Mouse (Mus musculus) G1E (cell line): ENCODE data around the gene Borcs6. TPM values are rescaled to one million over a fixed set of nuclear protein-coding genes. Genes with fewer than 3 reads are reported as not detected.

Experiments
- ATAC-seq: 2 replicates; pipeline ENCODE4 v1.8.0; 2016; ENCODE audit warnings: mild to moderate bottlenecking; ENCODE audit not compliant: insufficient number of reproducible peaks, poor library complexity, low FRiP score, severe bottlenecking; ENCODE audit errors: extremely low read depth
- DNase-seq: peaks from one replicate; pipeline ENCODE4 v3.0.0; 2012; ENCODE audit warnings: low spot score
- H3K27me3 ChIP-seq: 2 replicates; pipeline ENCODE4 v1.6.1; 2012; ENCODE audit warnings: mild to moderate bottlenecking, low read length, inconsistent platforms; ENCODE audit not compliant: insufficient read depth
- H3K36me3 ChIP-seq: replicated peaks from 2 replicates; pipeline ENCODE3; 2012; ENCODE audit warnings: mild to moderate bottlenecking, inconsistent platforms
- H3K4me1 ChIP-seq: 2 replicates; pipeline ENCODE4 v1.6.1; 2012; ENCODE audit warnings: low read depth, low read length, inconsistent platforms, mixed read lengths; ENCODE audit not compliant: insufficient read depth
- H3K4me3 ChIP-seq: 2 replicates; pipeline ENCODE4 v1.5.1; 2012; ENCODE audit warnings: low read depth, mild to moderate bottlenecking, inconsistent platforms, low read length, moderate library complexity, mixed read lengths
- H3K9me3 ChIP-seq: replicated peaks from 2 replicates; pipeline ENCODE4 v1.6.1; 2012; ENCODE audit warnings: inconsistent platforms
- CTCF ChIP-seq: IDR thresholded peaks from 2 replicates; pipeline ENCODE4 v1.5.1; 2012; ENCODE audit warnings: low read depth, low read length, inconsistent platforms, mixed read lengths
- GATA1 ChIP-seq: IDR thresholded peaks from 2 replicates; pipeline ENCODE4 v1.6.1; 2012; ENCODE audit warnings: borderline replicate concordance, low read length, inconsistent platforms, mixed read lengths
- GATA2 ChIP-seq: IDR thresholded peaks from 2 replicates; pipeline ENCODE4 v1.6.1; 2012; ENCODE audit warnings: low read depth, low read length, inconsistent platforms, borderline replicate concordance
- POLR2AphosphoS5 ChIP-seq: IDR thresholded peaks from 2 replicates; pipeline ENCODE4 v1.6.1; 2012; ENCODE audit warnings: low read depth, low read length, inconsistent platforms; ENCODE audit not compliant: insufficient replicate concordance
- TAL1 ChIP-seq: conservative IDR thresholded peaks from 2 replicates; pipeline ENCODE4 v1.6.1; 2012; ENCODE audit warnings: low read depth, low read length, inconsistent platforms, mixed read lengths
- polyA plus RNA-seq: library from polyadenylated mRNA; stranded (reverse); fragments of >175 nt; gene quantifications from 2 replicates; pipeline ENCODE4 v1.2.3, GENCODE M21; 2012
- total RNA-seq, 2 experiments: library from RNA; stranded (forward) in 1 of 2; stranded (reverse) in 1 of 2; fragments of 200-1000 nt in 1 of 2; fragments of >200 nt in 1 of 2; fragmentation: Nextera tagmentation in 1 of 2; gene quantifications; 2 replicates each; pipeline ENCODE4 v1.2.3; 2014 to 2017

Borcs6 gene
- total and polyA plus RNA-seq, 3 experiments: 6.1 to 25.9 (median 6.4) TPM

DNA sequence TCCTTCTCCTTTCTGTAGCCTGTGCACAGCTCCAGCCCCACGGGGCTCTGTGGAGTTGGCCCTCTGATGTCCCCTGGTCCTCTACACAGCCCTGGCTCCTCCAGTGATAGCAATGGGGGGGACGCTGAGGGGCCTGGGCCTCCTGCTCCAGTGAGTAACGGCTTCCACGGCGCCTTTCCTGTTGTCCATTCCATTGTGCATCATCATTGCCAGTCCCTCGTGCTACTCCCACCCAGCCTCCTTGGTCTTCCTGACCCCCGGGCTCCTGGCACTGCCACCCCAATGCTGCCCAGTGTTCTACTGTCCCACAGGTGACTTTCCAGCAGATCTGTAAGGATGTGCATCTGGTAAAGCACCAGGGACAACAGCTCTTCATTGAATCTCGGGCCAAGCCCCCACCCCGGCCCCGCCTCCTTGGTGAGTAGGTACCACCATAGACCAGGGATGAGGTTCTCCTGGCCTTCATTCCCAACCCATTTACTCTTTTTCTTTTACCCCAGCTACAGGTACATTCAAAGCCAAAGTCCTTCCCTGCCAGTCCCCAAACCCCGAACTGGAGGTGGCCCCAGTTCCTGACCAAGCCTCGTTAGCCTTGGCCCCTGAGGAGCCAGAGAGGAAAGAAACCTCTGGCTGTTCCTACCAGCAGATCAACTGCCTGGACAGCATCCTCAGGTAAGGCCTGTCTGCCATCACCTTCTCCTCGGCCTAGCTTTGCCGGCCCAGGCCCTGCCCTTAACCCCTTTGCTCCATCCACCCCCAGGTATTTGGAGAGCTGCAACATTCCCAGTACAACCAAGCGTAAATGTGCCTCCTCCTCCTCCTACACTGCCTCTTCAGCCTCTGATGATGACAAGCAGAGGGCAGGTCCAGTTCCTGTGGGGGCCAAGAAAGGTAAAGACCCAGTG lies 44.3 kb downstream of the Borcs6 start:
- Histone ChIP-seq H3K4me1 (peaks cover 32% of the 10 kb centered on the region), H3K27me3 (no peaks in the 10 kb centered on the region), H3K36me3 (peaks cover 88% of the 10 kb centered on the region), H3K4me3 (no peak overlapping the region), H3K9me3 (no peaks in the 10 kb centered on the region)
- DNase-seq (no peak), ATAC-seq (no peak)
- TF ChIP-seq GATA1 (no peak), POLR2AphosphoS5 (no peak), TAL1 (no peak), CTCF (no peak), GATA2 (no peak)

DNA sequence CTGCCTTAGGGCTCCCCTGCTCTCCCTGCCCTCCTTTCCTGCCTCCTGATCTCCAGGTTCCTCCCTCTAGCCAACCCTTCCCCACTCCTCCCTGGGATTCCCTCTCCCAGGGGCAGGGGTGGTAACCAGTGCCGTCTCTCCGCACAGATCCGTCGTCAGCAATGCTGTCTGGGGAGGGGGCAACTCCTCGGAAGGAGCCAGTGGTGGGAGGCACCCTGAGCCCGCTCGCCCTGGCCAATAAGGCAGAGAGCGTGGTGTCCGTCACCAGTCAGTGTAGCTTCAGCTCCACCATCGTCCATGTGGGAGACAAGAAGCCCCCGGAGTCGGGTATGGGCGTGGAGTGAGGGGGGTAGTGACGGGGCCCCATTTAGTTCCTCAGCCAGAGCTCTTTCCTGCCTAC lies 45.0 kb downstream of the Borcs6 start:
- DNase-seq (no peak), ATAC-seq (no peak)
- H3K4me3 ChIP-seq: no peak overlapping the region
- no peak for TF ChIP-seq GATA1
- no peak for TF ChIP-seq CTCF
- no peak for TF ChIP-seq POLR2AphosphoS5
- TF ChIP-seq GATA2: no peak
- no peak for TF ChIP-seq TAL1
- H3K36me3 ChIP-seq: peaks cover 95% of the 10 kb centered on the region
- no peaks in the 10 kb centered on the region for H3K9me3 ChIP-seq
- no peaks in the 10 kb centered on the region for H3K27me3 ChIP-seq
- H3K4me1 ChIP-seq: peaks cover 32% of the 10 kb centered on the region

- H3K9me3 ChIP-seq: no peaks in the 10 kb centered on the region
- peaks cover 33% of the 10 kb centered on the region for H3K4me1 ChIP-seq
- DNase-seq (no peak), ATAC-seq (no peak)
- peaks cover 98% of the 10 kb centered on the region for H3K36me3 ChIP-seq
- TF ChIP-seq CTCF (no peak), GATA2 (no peak), TAL1 (no peak), GATA1 (no peak), POLR2AphosphoS5 (no peak)
- H3K27me3 ChIP-seq: no peaks in the 10 kb centered on the region
- H3K4me3 ChIP-seq: no peak overlapping the region
Measured at GRCm38 (mm10) chr11:69105227-69105626, 45.7 kb downstream of the Borcs6 start.

DNA sequence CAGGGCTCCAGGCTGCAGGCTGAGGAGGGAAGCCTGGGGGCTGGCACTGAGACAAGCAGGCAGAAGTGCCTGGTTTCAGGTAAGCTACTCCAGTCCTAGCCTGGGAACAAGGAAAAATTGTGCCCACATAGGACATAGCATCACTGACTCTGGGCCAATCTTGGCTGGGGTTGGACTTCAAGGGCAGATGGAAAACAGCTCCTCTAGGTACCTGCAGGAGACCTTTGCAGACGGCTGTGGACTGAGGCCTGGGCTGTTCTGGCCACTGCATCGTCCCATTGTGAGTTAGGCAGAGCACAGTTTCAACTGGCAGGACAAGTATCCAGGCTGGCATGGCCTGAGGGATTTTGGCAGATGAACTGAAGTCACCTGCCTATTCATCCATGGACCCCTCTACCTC lies 46.3 kb downstream of the Borcs6 start:
- DNase-seq (no peak), ATAC-seq (no peak)
- Histone ChIP-seq H3K27me3 (no peaks in the 10 kb centered on the region), H3K9me3 (no peaks in the 10 kb centered on the region), H3K4me3 (no peak overlapping the region), H3K36me3 (peaks cover 93% of the 10 kb centered on the region), H3K4me1 (peaks cover 28% of the 10 kb centered on the region)
- TF ChIP-seq GATA2 (no peak), TAL1 (no peak), CTCF (no peak), GATA1 (no peak), POLR2AphosphoS5 (no peak)

DNA sequence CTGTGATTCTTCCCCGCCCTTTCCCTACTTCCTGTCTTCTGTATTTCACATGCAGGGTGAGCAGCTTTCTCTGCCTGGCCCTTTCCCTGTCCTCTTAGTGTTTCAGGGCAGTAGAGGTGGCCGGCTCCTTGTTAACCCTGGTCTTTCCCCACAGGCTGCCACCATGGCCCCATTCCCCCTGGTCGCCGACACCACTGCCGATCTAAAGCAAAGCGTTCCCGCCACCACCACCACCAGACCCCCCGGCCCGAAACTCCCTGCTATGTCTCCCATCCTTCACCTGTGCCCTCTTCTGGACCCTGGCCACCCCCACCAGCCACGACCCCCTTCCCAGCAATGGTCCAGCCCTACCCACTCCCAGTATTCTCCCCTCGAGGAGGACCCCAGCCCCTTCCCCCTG lies 46.8 kb downstream of the Borcs6 start:
- H3K36me3 ChIP-seq: peaks cover 88% of the 10 kb centered on the region
- no peak overlapping the region for H3K4me3 ChIP-seq
- no peaks in the 10 kb centered on the region for H3K9me3 ChIP-seq
- DNase-seq (no peak), ATAC-seq (no peak)
- peaks cover 27% of the 10 kb centered on the region for H3K4me1 ChIP-seq
- no peak for TF ChIP-seq GATA2
- no peak for TF ChIP-seq TAL1
- TF ChIP-seq POLR2AphosphoS5: no peak
- TF ChIP-seq CTCF: no peak
- no peak for TF ChIP-seq GATA1
- no peaks in the 10 kb centered on the region for H3K27me3 ChIP-seq

DNA sequence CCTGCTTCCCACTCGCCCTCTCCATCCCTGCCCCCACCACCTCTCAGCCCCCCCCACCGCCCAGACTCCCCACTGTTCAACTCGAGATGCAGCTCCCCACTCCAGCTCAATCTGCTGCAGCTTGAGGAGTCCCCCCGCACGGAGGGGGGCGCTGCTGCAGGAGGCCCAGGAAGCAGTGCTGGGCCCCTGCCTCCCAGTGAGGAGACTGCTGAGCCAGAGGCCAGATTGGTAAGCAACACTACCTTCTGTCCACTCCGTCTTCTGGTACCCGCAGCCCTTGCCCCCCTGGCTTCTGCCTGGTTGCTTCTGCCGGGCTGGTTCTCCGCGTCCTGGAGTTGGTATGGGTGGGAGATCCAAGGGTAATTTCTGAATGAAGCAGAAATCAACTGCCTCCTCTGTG lies 47.3 kb downstream of the Borcs6 start:
- no peak for DNase-seq
- peaks cover 3% of the 10 kb centered on the region; the same call in 1 of the 2 replicates for H3K27me3 ChIP-seq
- no peak for ATAC-seq
- no peaks in the 10 kb centered on the region for H3K9me3 ChIP-seq
- H3K36me3 ChIP-seq: peaks cover 82% of the 10 kb centered on the region
- peaks cover 32% of the 10 kb centered on the region for H3K4me1 ChIP-seq
- H3K4me3 ChIP-seq: no peak overlapping the region
- TF ChIP-seq TAL1 (no peak), GATA1 (no peak), CTCF (no peak), POLR2AphosphoS5 (no peak), GATA2 (no peak)
